Mouse (Mus musculus): ENCODE results near the gene Gm8229.
"Not testable (repeated sequence)": the region's sequence is repeated elsewhere in the genome, so short reads cannot be mapped to it uniquely, and the experiment has no call there.

The Gm8229 gene

DNA sequence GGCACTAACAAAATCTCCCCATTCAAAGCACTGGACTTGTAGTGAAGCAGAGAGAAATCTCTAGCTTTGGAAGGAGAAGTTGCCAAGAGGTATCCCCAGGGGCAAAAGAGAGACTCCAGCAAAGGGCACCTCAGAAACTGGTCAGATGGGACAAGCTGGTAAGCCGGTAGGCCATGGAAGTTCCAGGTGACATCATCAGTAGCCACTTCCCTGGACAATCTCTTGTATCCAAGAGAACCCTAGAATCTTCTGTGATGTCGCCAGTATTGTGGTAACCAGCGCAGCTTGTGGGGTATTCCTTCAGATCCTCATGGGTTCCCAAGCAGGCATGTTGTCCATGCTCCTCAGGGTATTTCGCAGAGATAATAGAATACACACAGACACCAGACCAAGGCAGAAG is at the start of gene Gm8229:
Gene Gm8229, plus strand, starts transcription at position 301 of the 400 bp plus-strand sequence.
- DNase-seq (ENCODE audit: low read depth), result not testable (repeated sequence)

GRCm38 (mm10) chr14:44338484-44338883 is 26.7 kb upstream of the Gm8229 start, which contains the start of gene Gm5930:
TSS of gene Gm5930 (minus strand) at chr14:44338584.
- DNase-seq (ENCODE audit: low read depth), result not testable (repeated sequence)

DNA sequence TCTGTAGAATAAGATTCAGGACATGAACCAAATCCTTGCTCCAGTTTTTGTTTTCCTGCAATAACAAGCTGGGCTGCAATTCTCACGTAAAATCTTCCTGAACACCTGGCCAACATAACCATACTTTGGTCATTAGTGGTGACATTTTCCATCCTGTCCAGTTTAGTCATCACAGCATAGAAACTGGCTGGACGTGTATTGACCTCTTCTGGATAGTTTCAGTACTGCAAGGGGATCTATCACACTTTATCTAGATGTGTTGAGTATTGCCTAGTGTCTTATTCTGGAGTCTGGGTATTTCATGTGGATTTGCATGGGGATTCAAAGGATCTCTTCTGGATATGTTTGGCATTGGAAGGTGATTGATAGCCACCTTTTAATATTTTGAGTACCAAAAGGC is 3.7 kb upstream of the Gm8229 start:
- DNase-seq (ENCODE audit: low read depth), result not testable (repeated sequence)

DNA sequence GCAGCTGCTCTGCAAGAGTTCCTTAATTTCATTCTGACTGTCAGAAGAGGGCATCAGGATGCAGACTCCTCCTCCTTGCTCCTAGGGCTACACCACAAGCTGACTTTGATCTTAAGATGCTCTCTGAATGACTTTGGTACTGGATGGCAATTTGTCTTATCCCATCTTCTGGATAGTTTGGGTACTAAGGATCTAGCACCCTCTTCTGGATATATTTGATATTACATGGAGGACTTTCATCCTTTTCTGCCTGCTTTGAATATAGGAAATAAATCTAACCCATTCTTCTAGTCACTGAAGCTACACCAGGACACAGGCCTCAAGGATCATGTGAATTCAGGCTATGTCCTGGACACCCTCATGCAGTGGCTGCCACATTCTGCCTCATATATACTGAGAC is 2.9 kb upstream of the Gm8229 start:
- not testable (repeated sequence) for DNase-seq (ENCODE audit: low read depth)

- DNase-seq (ENCODE audit: low read depth), result not testable (repeated sequence)
Observed at GRCm38 (mm10) chr14:44384233-44384632, 19.1 kb downstream of the Gm8229 start.

- DNase-seq (ENCODE audit: low read depth), result not testable (repeated sequence)
Observed at GRCm38 (mm10) chr14:44410588-44410987, 45.4 kb downstream of the Gm8229 start, which contains the start of gene Gm3371. TSS of gene Gm3371 (minus strand) at chr14:44410688.

Data from 416B (cell line).